Mouse (Mus musculus) right cerebral cortex, postnatal 10 days (tissue): ENCODE measurements at regions not wholly inside any gene's neighbourhood (a gene's known extent, or its start where the extent isn't known, plus 50 kb on each side); places are given as distances from the start of the nearest gene placed in this dataset.
"Not testable (repeated sequence)": the region's sequence is repeated elsewhere in the genome, so short reads cannot be mapped to it uniquely, and the experiment has no call there.

ENCODE experiments used
- DNase-seq, 2 experiments: peaks; one replicate each; pipeline ENCODE4 v3.0.0; 2021; ENCODE audit warnings: low spot score in 2 of 2

DNA sequence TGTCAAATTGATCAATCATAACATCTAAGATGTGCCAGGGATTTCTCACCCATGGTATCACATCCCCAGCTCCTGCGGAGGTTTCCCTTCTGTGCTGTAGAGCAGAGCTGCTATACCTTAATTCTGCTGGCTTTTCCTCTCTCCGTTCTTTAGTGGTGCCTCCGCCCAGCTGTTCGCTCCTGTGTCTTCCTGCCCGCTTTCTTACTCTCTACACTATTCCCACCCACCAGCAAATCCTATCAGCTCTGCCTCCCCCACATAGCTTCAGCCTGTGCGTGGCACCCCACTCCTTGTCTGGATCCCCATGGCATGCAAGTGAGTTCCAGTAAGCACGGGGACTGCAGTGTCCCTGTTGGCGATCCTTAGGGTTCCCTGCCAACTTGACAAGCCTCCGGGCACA, 204.0 kb upstream of the Hs6st1 start:
- no peak for DNase-seq

DNA sequence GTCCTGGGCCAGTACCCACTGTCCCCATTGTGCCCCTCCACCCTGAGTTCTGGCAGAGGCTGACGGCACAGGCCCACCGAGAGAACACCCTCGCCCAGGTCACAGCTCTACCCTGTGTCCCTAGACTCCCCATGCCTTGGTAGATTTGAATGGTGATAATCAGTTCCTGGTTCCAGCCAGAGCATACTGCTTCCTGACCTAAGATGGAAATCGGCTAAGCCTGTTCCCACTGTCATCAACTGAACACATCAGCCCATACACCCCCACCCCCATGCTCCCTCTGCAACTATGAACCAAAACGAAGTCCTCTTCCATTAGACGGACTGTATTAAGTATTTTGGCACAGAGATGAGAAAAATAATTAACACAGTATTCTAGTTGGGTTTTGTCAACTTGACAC, 202.9 kb upstream of the Hs6st1 start:
- no peak for DNase-seq

DNA sequence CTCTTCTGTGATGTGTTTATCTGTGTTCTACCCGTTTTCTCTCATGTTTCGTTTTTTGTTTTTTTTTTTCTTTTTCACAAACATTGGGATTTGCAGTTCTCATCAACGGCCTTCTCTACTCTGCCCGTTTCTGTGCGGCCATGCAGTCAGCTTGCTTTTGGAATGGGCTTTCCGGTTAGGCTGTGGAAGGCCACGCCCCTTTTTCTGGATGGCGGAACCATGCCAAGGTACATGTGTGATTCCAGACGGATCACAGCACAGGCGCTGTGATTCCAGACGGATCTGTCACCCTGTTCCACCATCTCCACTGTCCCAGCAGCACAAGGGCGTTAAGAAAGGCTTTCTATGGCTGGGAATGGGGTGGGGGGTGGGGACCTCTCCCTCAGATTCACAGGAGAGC, 201.6 kb upstream of the Hs6st1 start:
- no peak for DNase-seq

DNA sequence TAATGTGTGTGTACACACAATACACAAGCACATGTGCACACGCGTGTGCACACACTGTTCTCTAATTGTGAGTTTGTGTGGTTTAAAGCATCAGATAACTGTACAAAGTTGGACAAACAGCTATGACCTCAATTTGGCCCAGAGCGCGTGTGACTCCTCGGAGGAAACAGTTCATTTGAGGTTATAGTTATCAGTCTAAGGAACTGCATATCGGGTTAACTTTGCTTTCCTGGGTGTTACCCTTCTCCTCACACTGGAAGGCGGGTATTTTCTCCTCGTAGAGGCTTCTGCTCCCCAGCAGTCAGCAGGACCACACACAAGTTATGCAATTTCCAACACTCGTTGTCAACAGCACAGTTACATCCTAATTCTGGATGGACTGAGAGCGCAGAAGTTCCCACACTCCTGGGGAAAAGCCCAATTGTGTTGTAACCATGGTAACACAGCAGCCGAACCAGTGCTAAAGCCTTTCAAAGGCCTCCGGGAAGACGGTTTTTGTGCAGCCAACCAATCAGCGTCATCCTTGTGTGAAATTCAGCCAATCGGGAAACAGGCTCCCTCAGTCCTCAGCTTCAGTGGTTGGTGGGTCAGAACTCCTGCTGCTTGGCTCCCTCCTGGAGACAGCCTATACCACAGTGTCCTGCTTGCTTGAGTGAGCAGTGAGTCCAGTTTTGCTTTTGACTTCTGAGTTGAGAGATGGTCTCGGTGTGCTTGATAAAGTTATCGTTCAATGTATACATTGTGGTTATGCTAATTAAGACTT, 198.6 kb upstream of the Hs6st1 start:
- peak; percentile 92 to 95 for DNase-seq

DNA sequence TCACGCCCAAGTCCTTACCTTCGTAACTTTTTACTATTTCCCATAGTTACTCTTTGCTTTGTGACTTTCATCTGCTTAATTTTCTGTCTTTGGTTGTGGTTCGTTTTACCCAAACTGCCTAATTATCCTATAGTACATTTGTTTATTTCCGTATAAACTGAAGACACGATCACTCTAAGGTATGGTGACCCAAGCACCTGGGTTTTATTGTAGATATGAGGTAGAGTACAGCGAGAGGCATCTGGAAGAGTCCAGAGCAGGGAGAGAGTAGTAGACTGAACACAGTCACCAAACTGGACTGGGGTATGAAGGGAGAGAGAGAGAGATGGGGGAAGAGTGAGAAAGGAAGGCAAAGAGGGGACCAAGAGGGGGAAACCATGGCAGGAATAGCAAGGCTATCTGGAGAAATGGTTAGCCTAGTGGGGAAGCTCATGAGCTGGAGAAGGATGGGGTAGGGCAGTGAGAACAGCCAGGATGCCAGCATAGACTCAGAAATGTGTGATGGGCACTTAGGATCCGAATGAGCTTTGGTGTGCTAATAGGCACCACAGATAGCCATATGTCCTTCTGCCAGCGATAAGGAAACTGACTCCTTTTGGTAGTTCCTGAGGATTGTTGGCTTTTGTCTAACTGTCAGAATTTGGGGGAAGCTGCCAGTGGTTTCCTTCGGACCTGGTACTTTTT, 197.9 kb upstream of the Hs6st1 start:
- DNase-seq: no peak

DNA sequence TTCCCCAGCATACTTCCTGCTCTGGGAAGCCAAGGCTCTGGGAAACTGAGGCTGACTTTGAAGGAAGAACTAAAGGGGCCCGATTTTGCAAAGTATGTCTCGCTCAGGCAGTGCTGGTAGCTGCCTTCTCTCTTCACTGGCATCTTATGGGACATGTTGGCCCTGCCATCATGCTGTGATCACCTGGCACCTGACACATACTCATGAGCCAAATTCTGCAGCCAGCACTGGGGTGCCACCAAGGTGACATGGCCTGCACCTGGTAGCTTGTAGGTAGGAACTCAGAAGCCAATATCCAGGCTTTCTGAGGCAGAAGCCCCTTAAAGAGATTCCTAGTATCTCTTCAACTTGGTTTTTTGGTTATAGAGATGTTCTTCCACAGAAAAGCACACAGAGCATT, 195.2 kb upstream of the Hs6st1 start:
- DNase-seq: no peak

DNA sequence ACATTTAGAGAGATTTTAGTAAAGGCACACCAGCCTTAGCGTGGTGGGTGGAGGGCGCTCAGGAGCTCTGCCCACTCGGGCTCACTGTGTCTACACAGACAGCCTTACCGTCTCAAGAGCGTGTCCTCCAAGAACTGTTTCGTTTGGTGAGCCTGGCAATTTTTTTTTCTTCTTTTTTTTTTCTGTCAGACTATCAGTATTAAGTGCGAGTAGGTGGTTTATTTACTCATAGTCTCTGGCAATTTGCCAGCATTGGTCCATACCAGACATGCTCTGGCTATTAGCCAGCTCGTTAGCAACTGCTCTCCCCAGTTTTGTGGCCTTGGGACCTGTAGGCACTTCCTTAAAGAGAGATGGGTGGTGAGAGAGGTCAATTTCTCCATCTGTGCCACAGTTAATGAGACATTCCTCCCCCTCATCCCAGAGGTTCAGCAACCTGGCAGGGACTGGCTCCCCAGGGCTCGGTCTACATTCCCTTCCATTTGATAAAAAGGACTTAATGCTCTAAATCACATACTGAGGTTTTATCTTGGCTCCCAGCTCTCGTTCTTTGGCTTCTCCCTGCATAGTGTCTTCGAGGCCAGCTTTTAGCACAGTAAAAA, 192.9 kb upstream of the Hs6st1 start:
- no peak for DNase-seq

DNA sequence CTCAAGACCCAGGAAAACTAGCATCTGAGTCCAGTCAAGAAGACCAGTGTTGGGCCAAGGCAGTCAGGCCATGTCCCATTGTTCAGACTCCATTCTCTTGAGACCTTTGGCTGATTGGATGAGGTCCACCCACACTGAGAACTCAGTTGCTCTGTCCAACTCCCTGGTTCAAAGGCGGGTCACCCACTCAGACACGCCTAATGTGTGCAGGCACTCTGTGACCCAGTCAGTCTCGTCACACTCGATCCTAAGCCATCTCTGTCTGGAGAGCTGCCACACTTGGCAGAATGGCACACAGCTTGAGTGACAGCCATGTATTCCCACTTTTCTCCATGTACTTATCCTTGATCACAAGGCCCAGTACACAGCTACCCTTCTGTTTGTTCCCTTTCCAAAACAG, 189.8 kb upstream of the Hs6st1 start:
- DNase-seq: peak in 1 of 2 experiments; percentile 34

DNA sequence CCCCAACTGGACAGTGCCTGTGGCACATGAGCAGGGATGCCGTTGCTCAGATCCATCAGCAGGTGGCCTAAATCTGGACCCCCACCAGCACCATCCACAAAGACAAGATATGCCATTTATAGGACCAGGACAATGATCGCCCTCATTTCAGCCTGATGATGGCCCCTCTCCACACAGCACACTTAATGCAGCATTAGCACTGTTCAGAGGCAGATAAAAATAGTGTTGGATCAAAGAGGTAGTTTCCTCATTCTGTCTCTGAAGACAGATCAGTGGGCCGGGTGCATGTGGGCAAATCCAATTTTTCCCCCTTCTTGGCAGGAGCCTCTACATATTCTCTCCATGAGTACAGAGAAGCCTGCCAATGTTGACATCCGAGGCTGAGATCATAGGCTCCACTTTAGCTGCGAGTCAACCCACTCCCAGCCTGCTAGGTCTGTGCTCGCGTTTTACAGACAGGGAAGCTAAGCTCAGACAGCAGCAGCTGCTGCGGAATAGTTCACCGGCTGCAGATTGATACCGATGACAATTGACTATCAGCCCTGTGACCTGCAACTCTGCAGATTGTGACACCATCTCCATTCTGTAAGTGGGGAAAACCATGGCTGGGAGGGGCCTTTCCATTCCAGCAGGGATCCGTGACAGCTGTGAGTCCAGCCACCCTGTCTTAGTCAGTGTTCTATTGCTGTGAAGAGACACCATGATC, 188.7 kb upstream of the Hs6st1 start:
- peak; percentile 86 to 93 for DNase-seq

DNA sequence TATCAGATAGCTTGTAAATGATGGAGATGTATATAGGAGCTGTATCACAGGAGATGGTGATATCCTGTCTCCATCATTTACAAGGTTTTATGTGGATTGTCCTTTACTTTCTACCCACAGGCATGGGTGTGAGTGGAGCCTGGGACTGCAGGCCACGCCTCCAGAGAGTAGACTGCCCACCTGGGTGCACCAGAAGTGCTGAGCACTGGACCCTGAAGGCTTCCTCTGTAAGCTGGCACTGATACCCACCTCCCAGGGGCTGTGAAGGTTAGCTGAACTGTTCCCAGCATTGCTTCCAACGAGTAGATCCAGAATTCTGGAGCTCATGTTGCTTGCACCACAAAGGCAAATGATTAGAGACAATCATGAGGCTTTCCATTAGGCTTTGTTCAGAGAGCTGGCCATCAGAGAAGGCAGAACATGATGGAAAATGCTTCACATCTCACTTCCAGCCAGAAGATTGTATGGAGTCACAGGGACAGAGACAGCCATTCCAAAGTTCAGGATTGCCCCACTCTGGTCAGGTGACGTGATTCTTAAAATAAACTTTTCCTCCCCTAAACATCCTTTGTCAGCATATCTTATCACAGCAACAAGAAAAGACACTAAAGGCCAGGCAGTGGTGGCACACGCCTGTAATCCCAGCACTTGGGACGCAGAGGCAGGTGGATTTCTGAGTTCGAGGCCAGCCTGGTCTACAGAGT, 187.5 kb upstream of the Hs6st1 start:
- DNase-seq: no peak

DNA sequence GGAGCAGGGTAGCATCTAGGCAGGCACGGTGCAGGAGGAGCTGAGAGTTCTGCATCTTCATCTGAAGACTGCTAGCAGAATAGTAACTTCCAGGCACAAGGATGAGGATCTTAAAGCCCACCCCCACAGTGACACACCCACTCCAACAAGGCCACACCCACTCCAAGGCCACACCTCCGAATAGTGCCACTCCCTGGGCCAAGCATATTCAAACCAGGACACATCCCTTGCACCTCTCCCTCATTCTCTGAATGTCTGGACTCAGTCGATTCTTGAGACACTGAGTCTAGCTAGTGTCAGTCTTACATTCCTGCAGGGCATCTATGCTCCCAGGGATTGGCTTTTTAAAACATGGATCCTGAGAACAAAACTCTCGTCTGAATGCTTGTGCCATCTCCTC, 186.7 kb upstream of the Hs6st1 start:
- no peak for DNase-seq

DNA sequence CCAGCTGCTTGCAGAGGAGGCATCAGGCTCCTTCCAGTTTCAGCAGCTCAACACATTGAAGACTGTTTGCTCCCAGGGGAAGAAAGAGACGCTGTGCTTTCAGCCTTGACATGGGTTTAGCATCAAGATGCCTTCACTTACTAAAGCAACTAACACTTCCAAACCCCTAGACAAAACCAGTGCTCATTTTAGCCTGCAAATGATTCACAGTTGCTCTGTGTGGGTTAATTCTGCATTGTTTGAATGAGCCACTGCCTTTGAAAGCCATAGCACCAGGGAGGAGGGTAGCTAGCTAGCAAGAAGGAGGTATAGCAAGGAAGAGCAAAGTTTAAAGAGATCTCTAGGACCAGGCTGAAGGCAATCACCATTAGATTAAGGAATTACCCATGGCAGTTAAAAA, 186.1 kb upstream of the Hs6st1 start:
- DNase-seq: no peak

DNA sequence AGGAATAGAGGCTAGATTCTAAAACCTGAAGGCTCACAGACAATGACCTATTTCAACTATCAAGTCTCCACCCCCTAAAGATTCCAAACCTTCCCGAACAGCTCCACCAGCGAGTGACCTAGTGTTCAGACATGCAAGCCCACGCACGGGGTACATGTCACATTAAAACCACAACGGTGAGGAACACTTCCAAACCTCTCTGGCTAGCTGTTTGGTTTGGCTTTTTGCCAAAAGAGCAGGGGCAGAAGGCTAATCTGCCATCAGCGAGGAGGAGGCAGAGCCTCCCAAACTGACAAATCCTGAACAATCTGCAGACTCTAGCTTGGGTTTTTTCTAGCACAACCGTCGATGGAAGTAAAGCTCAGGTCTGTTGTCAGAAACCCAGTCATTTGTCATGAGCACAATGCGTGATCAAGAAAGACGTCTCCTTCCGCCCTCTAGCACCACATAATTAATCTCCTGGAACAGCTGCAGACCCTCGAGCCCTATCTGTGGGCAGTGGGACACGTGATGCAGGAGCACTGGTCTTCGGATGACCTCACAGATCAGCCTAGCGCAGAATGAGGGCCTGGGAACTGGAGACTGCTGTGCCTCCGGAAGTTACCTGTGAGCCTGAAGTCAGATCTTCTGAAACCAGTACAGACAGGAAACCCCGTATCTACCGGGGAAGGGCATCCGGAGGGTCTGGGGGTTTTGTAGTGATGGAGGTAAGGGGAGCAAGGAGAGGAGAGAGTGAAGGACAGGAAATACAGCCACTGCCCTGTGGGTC, 178.3 kb upstream of the Hs6st1 start:
- no peak for DNase-seq

DNA sequence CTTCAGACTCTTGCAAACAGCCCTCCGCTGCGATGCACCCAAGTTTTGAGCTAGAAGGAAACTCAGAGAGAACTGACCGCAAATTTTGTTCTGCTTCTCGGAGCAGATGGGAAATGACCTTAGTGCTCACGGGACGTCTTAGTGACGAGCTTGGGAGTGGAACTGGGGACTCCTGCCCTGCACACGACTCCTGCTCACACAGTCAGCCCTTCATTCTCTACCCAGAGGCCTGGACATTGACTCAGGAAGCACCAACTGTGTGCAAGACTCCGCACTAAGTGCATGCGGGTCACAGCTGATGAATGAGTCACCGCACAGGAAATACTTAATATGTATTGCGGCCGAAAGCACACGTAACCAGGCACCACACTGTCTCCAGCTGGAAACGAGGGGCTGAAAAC, 177.7 kb upstream of the Hs6st1 start:
- no peak for DNase-seq

DNA sequence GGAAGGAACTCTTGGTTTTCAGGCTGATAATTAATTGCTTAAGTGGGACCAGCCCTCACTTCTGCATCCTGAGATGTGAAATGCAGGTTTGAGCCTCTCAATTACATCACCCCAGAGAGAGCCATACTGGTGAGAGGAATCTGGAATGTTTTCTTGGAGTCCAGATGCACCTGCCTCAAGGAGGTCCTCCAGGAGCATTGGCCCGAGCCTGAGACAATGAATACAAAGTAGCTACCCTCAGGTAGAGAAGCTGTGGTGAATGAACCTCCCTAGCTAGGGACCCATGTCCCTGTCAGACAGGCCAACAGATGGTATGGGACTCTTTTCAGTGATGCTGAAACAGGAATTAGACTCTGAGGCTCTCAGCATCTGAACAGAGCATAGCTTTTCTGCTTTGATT, 168.7 kb upstream of the Hs6st1 start:
- DNase-seq: no peak

DNA sequence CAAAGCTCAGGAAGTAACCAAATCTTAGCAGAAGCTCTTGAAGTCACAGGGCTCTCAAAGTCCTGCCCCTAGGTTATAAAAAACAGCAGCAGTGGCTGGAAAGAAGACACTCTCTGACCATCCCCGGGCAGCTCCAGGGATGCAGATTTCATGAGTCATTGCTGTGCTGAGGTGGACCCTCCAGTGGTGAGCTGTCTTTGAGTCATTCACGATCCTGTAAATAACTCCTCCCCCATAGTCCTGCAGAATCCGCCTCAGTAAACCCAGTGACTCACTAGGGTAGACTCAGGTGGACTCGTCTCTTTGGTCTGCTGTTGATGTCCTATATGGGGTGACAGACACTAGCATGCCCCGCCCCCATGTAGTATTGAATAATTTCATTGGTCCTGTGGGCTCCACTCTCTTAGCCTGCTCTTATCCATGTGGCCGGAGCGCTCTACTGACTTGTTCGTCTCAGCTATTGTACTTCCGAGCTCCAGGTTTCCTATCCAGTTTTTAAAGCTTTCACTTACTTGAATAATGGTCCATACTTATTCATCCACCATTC, 164.1 kb upstream of the Hs6st1 start:
- no peak for DNase-seq

DNA sequence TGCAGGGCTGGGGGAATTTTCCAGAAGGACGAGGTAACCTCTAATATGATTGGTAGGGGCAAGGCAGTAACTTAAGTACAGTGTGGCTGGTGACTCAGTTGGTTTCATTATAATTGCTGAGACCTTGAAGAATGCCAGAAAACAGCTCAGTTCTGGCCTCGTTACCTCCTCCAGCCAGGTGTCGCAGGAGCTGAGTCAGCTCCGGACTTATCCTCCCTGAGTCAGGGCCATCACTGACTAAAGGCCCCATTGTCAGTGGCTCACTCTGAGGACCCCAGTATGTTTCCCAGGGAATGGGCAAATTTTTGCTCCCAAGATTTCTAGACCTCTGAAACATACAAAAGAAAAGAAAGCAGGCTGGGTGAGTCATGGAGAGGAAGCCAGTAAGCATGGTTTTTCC, 154.6 kb upstream of the Hs6st1 start:
- no peak for DNase-seq

DNA sequence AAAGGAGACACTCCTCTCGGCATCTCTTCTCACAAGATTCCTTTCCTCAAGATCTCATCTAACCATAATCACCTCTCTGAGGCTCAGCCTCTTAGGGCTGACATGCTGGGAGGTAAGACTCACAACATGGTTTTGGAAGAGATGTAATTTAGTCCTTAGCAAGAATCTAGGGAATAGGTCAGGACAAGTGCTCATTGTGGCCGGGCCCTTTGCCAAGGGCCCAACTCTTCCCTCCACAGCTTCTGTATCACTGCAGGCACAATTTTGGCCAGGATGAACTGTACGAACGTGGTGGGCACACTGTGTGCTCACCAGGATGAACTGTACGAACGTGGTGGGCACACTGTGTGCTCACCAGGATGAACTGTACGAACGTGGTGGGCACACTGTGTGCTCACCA, 154.0 kb upstream of the Hs6st1 start:
- not testable (repeated sequence) for DNase-seq

DNA sequence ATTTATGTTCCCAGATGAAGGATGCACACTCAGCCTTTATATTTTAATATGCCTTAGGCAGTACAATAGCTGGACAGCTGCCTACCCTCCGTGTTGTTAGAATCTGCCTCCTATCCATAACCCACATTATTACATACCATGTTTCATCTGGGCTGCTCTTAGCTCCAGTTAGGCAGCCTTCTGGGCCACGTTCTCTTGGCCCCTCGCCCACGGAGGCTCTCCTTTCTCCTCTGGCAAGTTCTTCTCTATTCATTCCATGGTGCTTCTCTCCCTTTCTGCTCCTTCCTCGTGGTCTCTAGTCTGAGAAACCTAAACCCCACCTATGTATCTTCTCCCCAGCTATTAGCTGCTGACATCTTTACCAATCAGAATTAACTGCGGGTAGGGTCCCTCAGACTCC, 152.7 kb upstream of the Hs6st1 start:
- DNase-seq: no peak

DNA sequence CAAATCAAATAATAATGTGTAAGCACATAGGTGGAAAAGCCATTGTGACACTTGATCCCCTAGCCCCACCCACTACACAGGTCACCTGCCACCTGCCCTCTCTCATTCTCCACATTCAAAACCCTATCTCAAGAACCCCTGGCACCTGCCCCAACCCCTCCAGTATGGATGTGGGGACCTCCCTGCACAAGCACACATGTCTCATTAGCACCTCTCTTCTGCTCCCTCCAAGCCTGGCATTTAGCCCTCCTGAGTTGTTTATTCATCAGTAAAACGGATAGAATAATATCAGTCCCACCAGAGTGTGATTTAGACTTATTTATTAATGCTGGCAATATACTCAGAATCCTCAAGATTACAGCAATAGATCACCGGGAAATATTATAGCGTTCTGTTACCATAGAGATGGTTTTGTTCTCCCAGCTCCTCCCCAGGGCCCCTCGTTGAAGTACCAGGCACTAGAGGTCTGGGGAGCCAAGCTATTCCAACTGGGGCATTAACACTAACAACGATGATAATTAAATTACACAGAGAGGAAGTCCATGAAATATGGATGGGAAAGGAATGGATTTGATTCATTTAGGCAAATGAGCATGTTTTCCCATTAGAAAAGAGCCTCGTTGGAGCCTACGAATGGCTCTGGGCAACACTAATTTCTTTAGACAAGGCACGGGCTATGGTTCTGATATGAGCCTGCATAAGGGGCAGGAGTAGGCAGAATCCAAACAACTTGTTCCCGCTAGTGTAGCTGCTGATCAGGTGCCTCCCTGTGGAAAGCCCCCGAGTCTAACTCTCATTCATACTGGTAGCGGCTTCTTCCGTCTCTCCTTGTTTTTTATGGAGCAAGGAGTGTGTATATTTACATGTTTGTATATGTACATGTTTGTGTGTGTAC, 148.1 kb upstream of the Hs6st1 start:
- DNase-seq: no peak
